Mouse (Mus musculus) induced T-regulatory cell, adult 2 months (primary cell): ENCODE results near the gene Tbca.
A peak's percentile ranks its signal among the peaks of the same experiment; 100 is the strongest.

Experiments
- DNase-seq: peaks from one replicate; pipeline ENCODE4 v3.0.0-alpha.2; 2012; ENCODE audit warnings: low read depth

Tbca gene

DNA sequence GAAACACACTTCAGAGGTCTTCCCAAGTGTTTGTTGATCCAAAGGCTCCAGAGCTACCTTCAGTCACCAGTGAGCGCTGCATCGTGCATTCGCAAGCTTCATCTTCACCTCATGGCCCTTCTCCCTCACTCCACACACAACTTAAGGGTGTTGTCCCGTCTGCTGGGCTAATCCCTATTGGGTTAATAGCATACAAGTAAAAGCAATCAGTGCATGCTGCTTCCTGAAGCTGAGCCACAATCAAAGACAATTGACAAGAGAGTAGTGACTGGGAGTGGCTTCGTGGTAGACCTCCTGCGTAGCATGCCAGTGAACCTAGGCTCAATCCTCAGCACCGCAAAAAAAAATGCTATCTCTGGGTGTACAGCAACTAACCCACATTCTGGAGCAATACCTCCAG lies 59.2 kb downstream of the Tbca start:
- DNase-seq, result no peak

GRCm38 (mm10) chr13:94849351-94849750 lies 60.6 kb downstream of the Tbca start:
- DNase-seq, result no peak

- DNase-seq, result no peak
Measured at GRCm38 (mm10) chr13:94858016-94858575, 69.4 kb downstream of the Tbca start.

DNA sequence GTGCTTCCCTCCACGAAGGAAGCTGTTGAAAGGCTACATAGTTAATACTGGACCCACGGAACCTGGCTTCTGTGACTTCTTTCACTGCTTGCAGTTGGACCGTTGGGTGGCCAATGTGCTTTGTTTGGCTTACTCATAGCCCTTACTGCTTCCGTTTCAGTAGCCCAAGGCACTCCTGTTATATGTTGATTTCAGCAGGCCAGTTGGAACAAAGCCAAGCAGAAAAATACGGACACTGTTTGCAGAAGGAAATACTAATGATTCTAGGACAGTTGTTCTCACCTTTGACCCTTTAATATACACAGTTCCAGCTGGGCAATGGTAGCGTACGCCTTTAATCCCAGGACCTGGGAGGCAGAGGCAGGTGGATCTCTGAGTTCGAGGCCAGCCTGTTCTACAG lies 70.5 kb downstream of the Tbca start:
- DNase-seq, result no peak

DNA sequence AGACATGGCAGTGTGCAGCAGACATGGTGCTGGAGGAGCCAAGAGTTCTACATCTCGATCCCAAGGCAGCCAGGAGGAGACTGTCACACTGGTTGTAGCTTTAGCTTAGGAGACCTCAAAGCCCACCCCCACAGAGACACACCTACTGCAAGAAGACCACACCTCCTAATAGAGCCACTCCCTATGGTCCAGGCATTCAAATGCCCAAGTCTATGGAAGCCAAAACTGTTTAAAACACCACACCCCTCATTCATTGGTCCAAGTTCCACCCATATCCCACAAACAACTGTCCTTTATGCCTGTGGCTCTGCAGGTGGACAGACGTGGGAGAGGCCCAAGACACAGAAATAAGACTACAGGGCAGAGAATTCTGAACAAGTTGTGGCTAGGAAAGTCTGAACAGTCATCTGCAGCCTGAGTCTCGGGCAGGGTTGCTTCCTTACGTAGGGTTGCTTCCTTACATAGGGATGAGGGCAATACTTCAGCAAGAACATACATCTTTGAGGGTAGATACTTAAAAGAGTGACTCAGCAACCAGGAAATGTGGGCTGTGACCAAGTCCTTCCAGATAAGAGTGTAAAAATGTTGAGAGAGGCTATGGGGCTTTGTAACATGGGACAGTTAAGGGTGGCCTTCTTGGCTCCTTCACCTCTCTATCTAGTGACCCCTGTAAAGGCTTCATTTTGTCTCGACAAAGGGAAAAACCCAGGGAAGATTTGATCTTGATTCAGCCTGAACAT lies 74.0 kb downstream of the Tbca start:
- DNase-seq, result no peak

DNA sequence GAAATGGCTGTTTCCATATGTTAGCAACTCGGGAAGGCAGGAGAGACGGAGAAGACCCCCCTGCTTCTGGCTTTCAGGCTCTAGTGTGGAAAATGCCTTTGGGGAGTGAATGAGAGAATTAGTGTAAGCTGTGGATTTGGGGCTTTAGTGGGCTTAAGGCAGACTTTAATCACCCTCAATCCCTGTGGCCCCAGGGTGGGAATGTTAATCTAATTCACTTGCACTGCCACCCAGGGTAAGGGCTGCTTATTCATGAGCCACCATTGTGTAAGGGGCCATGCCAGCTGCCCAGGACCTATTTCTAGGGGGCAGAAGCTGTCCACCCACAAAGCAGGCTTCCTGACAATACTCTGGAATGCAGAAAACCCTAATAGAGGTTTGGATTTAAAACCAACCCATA lies 78.2 kb downstream of the Tbca start:
- no peak for DNase-seq

GRCm38 (mm10) chr13:94867772-94868171 lies 79.1 kb downstream of the Tbca start:
- no peak for DNase-seq

DNA sequence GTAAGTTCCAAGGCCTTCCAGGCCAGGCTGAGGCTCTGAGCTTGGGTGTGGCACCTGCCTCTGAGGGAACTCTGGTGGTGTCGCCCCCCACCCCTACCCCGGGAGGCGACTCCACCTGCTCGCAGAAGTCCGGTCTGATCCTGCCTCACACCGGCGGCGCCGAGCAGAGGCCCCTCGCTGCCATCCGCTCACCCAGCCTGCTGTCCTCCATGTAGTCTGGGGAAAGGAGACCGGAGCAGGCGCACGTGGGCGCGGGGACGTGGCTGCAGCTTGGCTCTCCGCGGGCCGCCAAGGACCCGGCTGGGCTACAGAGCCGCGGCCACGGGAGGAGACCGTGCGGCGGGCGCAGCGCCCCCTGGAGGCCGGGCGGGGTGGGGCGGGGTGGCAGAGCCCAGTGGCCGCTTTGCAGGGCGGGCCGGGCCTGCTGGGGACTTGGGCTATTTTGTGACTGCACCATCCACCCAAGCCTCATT lies 79.8 kb downstream of the Tbca start:
- DNase-seq, result peak; percentile 63

- DNase-seq, result no peak
Measured at GRCm38 (mm10) chr13:94869541-94869940, 80.8 kb downstream of the Tbca start.

GRCm38 (mm10) chr13:94870071-94870460 lies 81.4 kb downstream of the Tbca start:
- DNase-seq, result no peak

DNA sequence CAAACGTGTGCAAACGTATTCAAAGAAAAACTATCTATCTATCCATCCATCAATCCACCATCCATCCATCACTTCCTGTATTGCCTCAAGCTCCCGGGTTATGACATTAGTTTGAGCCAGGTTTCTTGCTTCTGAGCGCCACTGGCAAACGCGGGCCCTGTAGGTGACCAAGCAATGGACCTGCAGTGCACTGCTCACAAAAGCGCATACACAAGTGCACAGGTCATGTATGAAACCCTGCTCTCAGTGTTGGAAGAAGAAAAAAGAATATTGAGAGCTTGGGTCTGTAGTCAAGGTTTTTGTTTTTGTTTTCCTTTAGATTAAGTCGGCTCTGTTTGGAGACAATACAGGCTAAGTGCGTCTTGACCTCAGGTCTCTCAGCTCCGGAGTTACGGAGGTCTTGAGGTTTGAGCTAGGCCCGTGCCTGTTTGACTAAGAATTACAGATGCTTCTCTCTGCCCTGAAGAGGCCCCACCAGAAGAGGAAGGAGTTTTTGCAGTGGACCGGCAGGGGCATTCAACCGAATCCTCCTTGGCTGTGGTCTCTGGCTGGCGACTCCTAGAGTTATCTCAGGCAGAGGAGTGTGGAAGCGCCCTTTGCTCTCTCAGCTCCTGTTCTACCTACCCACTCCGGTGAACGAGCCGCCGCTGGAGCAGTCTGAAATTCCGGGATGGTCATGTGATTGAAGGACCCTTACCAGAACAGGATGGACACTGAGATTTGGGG lies 81.9 kb downstream of the Tbca start:
- DNase-seq, result no peak

DNA sequence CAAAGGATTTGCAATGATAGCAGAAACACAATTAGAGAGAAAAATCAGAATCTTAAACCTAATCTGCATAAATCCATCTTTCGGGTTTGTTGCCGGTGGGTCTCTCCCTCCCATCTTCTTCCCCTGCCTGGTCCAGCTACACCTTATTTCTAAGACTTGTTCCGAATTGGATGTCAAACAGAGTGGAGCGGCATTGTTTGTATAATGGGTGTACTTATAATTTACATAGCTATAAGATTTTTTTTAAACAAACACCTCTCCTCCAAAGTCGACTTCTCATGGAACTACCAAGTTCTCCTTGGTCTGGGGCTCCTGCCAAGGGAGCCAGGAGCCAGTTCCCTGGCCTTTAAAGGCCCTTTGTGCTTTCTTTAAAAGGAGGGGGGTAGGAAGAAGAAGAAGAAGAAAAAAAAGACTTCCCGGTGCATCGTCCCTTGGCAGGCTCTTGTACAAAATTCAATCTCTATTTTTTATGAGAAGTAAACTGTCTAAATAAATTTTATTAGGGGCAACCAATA lies 83.2 kb downstream of the Tbca start:
- no peak for DNase-seq

DNA sequence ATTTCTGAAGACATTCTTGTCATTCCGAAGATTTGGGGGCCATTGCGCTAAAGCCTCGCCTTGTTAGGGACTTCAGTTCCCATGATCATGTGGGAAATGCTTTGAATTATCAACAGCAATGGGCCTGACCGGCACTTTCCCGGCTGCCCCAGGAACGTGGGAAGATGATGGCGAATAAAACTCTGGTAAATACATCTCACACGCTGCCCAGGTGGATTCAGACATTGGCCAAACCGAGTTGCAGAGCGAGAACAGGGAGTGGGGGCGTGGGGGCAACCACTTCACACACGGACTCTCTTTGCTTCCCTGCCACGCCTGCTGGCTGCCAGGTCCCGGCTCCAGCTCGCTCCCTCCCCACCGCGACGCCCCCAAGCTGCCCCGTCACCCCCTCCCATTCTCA lies 83.7 kb downstream of the Tbca start:
- no peak for DNase-seq

DNA sequence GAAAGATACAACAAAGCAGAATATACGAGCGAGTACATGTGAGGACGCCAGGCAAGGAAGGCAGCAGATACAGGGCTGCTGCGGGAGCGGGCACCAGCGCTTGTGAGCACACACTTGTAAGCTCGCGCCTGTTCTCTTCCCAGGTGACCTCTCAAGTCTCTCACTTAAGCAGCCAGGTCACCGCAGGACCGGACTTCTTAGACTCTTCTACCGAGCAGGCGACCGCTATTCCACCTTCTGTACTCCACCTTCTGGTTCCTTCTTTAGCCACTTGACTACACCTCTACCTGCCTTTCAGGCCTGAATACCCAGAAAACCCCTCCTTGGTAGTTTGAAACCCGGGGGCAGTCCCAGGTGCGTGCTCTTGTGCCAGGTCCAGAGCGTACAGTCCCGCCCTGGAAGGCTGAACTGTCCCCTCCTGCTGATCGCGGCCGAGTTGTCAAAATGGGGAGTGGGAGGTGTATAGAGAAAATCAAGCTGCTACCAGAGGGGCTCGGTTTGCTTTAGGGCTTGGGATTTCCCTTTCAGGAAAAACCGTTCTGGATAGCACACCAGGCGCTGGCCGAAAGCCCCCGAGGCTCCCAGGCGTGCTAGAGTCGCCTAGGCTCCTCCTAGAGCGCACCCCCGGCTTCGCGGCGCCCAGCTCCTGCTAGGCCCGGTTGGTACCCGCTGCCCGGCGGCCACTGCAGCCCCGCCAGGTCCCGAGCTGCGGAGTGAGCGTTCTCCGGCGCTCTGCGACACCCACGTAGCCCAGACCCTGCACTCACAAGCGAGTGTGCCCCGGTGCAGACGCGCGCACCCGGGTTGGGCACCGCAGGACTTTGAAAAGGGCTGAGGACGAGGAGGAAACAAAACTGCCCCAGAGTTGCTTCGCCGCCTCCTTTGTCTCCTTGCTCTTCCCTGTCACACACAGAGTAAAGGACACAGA lies 84.7 kb downstream of the Tbca start:
- no peak for DNase-seq

- DNase-seq, result no peak
Measured at GRCm38 (mm10) chr13:94874039-94874425, 85.3 kb downstream of the Tbca start.

GRCm38 (mm10) chr13:94874656-94875395 lies 86.1 kb downstream of the Tbca start:
- DNase-seq, result no peak

DNA sequence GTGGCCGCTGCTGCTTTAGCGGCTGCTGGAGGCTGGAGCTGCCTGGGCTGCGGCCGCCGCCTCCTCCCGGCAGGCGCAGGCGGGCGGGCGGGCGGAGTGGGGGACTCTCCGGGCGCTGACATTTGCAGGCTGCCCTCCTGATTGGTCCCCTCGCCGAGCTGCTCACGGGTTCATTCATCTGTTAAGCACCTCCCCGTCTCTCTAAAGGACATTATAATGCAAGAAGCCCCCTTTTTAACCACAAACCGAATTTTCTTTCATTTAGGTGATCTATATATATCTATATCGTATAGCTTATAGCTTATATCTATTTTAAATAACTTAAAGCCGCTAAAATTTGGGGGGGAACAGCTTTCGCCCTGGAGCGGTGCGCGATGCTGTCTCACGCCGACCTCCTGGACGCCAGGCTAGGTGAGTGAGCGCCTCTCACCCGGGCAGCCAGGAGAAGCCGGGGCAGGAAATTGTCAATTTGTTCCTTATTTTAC lies 86.7 kb downstream of the Tbca start, which contains the start of gene Otp:
Gene Otp, plus strand, starts transcription at position 207 of the 485 bp plus-strand sequence.
- DNase-seq, result no peak

DNA sequence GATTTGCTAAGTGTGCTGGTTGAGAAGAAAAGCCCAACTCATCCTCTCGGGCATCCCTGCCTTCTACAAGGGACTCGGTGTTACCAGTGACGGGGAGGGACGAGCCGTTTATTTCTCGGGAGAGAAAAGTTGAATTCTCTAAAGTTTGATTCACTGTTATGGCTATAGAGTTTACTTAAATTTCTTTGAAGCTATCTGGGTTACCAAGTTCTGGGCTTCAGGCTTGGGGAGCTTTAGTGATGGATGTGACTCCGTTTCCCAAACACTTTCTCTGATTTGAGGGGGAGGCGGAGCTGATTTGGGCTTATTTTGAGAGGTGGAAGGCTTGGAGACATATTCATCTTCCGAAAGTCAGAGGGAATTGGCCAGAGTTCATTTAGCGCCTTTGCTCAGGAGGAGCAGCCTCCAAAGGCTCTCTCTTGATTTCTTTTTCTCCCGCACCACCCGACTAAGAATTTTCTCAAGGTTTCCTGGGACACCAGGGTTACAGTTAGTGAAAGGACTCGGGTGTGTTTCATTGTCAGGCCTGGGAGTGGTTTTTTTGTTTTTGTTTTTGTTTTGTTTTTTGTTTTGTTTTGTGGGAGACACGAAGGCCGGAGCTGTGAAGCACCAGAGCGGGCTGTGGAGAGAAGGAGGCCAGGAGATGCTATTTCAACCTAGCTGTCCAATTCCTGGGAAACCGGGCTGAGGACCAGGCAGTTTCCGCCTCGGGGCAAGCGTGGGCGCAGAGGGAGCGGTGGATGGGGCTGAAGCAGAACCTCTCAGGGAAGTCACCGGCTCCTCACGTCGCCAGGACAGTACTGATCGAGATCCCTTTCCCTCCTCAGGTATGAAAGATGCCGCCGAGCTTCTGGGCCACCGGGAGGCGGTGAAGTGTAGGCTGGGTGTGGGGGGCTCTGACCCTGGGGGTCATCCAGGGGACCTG lies 87.8 kb downstream of the Tbca start:
- no peak for DNase-seq

DNA sequence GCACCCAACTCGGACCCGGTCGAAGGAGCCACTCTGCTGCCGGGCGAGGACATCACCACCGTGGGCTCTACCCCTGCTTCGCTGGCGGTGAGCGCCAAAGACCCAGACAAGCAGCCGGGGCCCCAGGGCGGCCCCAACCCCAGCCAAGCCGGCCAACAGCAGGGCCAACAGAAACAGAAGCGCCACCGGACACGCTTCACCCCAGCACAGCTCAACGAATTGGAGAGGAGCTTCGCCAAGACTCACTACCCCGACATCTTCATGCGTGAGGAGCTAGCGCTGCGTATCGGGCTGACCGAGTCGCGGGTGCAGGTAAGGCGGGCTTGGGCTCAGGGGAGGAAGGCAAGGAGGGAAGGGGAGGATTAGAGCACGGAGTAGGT lies 88.5 kb downstream of the Tbca start:
- no peak for DNase-seq
